13 mouse cellular contexts compared by ENCODE assay signal in the genomic region with DNA sequence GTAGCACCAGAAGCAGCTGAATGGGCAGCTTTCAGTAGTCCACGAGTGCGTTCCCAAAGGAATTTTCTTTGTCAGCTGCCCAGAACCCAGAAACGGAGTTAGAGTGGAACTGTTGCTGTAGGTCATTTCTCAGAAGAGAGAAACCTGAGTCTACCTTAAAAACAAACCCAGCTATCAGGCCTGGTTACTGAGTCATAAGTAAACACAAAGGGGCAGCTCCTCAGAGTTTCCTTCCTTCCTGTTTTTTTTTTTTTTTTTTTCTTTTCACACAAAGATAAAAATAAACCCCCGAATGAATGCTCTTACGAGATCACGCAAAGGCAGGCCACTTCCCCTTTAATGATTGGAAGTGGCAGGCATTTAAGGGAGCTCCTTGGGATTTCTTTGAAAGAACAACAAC. TPM values are rescaled to one million over a fixed set of nuclear protein-coding genes. Genes with fewer than 3 reads are reported as not detected.
DNase-seq lines count a peak whose midpoint lies in the region; ATAC-seq lines count a peak whose summit lies in the region.
"Had no signal": no experiment of that assay in that cellular context is flagged by ENCODE, and none has a peak within 500 bp of the region (broad histone marks: within the 10 kb centered on the region; RNA-seq: fewer than 3 reads in every experiment).

Gene Tspan8, plus strand, starts transcription at position 322 of the 400 bp plus-strand sequence.

- H3K27me3 ChIP-seq in heart, embryonic 16.5 days (ENCODE audit: control insufficient read depth, insufficient read depth, low read length) = no peaks in the 10 kb centered on the region
- no peaks in the 10 kb centered on the region for H3K27me3 ChIP-seq in intestine, embryonic 16.5 days (replicated peaks; ENCODE audit: control insufficient read depth, insufficient read depth, low read length)
- H3K27me3 ChIP-seq: forebrain, embryonic 12.5 days; hindbrain, embryonic 15.5 days had no signal

- H3K36me3 ChIP-seq in heart, embryonic 16.5 days (ENCODE audit: control insufficient read depth, insufficient read depth) = no peaks in the 10 kb centered on the region
- no peaks in the 10 kb centered on the region for H3K36me3 ChIP-seq in intestine, embryonic 16.5 days (ENCODE audit: control insufficient read depth, insufficient read depth, low read length)
- H3K36me3 ChIP-seq: forebrain, embryonic 12.5 days; hindbrain, embryonic 15.5 days had no signal

- 0 out of 2 replicates have a peak within 1 kb of the TSS, but pooled peaks have one; percentile 23 for H3K4me2 ChIP-seq in heart, embryonic 16.5 days (ENCODE audit: low read depth, low read length)
- H3K4me2 ChIP-seq in intestine, embryonic 16.5 days (ENCODE audit: low read depth, low read length) = peak within 1 kb of the TSS; percentile 27; the same call in 1 of the 2 replicates
- H3K4me2 ChIP-seq: forebrain, embryonic 12.5 days; hindbrain, embryonic 15.5 days had no signal

- WGBS in heart, embryonic 16.5 days = 30% methylated on average over 6 of the region's 6 CpGs
- 27% methylated on average over 6 of the region's 6 CpGs for WGBS in intestine, embryonic 16.5 days

- no peak for DNase-seq in heart, adult 11 months
- peak; percentile 33 for DNase-seq in c-Kit-negative CD71-positive TER-119-positive erythroid progenitor cells, embryonic 14.5 days (ENCODE audit: low read depth, low spot score)
- no peak for DNase-seq in right cerebral cortex, postnatal 36 days (ENCODE audit: low spot score in 2 of 2)
- DNase-seq in left cerebral cortex, postnatal 10 days (ENCODE audit: extremely low spot score in 1 of 2, low spot score in 2 of 2) = no peak
- DNase-seq in thymus, adult 18-20 months = no peak
- DNase-seq: cerebellum, postnatal 10 days had no signal

- H3K4me3 ChIP-seq in heart, embryonic 16.5 days (ENCODE audit: low read length) = no peak within 1 kb of the TSS
- H3K4me3 ChIP-seq in intestine, embryonic 16.5 days (ENCODE audit: low read length) = peak within 1 kb of the TSS; percentile 51
- H3K4me3 ChIP-seq: forebrain, embryonic 12.5 days; hindbrain, embryonic 15.5 days; left cerebral cortex, adult 2 months had no signal

- no peak within 1 kb of the TSS for H3K27ac ChIP-seq in heart, embryonic 16.5 days (ENCODE audit: low read length)
- peak within 1 kb of the TSS; percentile 87 for H3K27ac ChIP-seq in intestine, embryonic 16.5 days (ENCODE audit: low read length)
- H3K27ac ChIP-seq: forebrain, embryonic 12.5 days; hindbrain, embryonic 15.5 days; left cerebral cortex, adult 2 months had no signal

- no peak within 1 kb of the TSS for H3K9ac ChIP-seq in heart, embryonic 16.5 days (ENCODE audit: low read length)
- peak within 1 kb of the TSS; percentile 57 for H3K9ac ChIP-seq in intestine, embryonic 16.5 days (ENCODE audit: low read depth, low read length)
- H3K9ac ChIP-seq: forebrain, embryonic 12.5 days; hindbrain, embryonic 15.5 days had no signal

- H3K4me1 ChIP-seq in heart, embryonic 16.5 days (ENCODE audit: control insufficient read depth, insufficient read depth, low read length) = 0 out of 2 replicates have a peak, but pooled peaks cover 5% of the 10 kb centered on the region
- H3K4me1 ChIP-seq in intestine, embryonic 16.5 days (ENCODE audit: control insufficient read depth, insufficient read depth, low read length) = peaks cover 6% of the 10 kb centered on the region
- H3K4me1 ChIP-seq: forebrain, embryonic 12.5 days; hindbrain, embryonic 15.5 days had no signal

- ATAC-seq in heart, embryonic 16.5 days (replicated peaks; ENCODE audit: extremely low read depth, insufficient read depth, low FRiP score) = no peak
- peak; percentile 16 for ATAC-seq in intestine, embryonic 16.5 days
- ATAC-seq in megakaryocyte progenitor cell, adult 5-6 weeks (replicated peaks; ENCODE audit: poor library complexity) = peak; percentile 58
- ATAC-seq: midbrain, embryonic 16.5 days had no signal

- no peaks in the 10 kb centered on the region for H3K9me3 ChIP-seq in heart, embryonic 16.5 days (replicated peaks; ENCODE audit: control insufficient read depth, low read length)
- H3K9me3 ChIP-seq in intestine, embryonic 16.5 days (ENCODE audit: control insufficient read depth, low read length) = no peaks in the 10 kb centered on the region
- H3K9me3 ChIP-seq: forebrain, embryonic 12.5 days; hindbrain, embryonic 15.5 days had no signal

- intact Hi-C loops in left cerebral cortex, postnatal 10 days (cut with DNase I) = no loop called here

RNA-seq across cellular contexts. Expression of gene Tspan8, which starts in this region (rescaled TPM):
- 5.1 and 12.5 TPM in 2 replicates for polyA plus RNA-seq in heart, embryonic 16.5 days (2015; fragmentation: Nextera tagmentation; extraction: Ambion mirVana)
- polyA plus RNA-seq in intestine, embryonic 16.5 days (2015; fragmentation: Nextera tagmentation; extraction: Ambion mirVana) = 229 and 235 TPM in 2 replicates
- 7.7 and 13.6 TPM in 2 replicates for total RNA-seq in megakaryocyte progenitor cell, adult 5-6 weeks (2015)
- total RNA-seq in megakaryocyte progenitor cell, adult 5-6 weeks (2017) = 5.6 and 10.8 TPM in 2 replicates
- total RNA-seq in left cerebral cortex, postnatal 10 days (2021) = 1 to 10 TPM in 1 of 2 experiments, under 1 TPM in 1; 0.99 to 1.3 TPM

Comparison
In these comparisons a context has a peak if more than half of its experiments do, and no peak if none do; other contexts are left out.
1. RNA of gene Tspan8 (polyA plus RNA-seq): 229 to 235 TPM in intestine, embryonic 16.5 days; 5.1 to 12.5 TPM in heart, embryonic 16.5 days; every median in the first group is over 10 times any median in the second.